Mouse (Mus musculus): ENCODE measurements around the gene Trappc1.
A peak's percentile ranks its signal among the peaks of the same experiment; 100 is the strongest.

Gene Trappc1

DNA sequence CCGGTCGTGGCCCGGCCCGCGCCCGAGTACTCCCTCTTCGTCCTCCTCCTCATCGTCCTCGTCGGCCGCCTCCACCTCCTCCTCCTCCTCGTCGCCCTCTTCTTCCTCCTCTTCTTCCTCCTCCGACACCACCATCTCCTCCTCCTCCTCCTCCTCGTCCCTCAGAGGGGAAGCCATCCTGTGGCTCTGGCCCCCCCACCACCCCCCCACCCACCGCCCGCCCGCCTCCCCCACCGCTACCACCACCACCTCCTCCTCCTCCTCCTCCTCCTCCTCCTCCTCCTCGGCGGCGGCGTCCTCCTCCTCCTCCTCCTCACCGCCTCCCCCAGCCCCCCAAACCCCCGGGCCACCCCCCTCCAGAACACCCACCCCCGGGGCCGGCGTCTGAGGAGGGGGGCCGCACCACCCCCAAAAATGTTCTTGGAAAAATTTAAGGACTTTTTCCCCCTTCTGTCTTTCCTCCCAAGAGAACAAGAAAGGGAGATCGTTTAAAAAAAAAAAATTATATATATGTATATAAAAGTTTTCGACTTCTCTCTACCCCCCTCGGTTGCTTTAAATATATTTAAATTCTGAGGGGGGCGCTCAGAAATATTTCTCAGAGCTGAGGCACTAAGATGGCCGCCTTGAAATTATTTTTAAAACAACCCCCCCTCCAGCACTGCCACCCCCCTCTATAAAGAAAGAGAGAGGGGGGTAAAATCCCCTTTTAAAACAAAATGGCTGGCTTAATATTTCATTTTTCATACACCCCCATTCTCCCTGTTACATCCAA lies 45.6 kb downstream of the Trappc1 start, which contains the start of gene Chd3:
TSS of gene Chd3 (minus strand) at position 192 of the 775 bp plus-strand sequence.
- DNase-seq (ENCODE audit: low spot score in 2 of 2): no peak

- no peak for DNase-seq (ENCODE audit: low spot score in 2 of 2)
Observed at GRCm38 (mm10) chr11:69369990-69370816, 46.4 kb downstream of the Trappc1 start.

DNA sequence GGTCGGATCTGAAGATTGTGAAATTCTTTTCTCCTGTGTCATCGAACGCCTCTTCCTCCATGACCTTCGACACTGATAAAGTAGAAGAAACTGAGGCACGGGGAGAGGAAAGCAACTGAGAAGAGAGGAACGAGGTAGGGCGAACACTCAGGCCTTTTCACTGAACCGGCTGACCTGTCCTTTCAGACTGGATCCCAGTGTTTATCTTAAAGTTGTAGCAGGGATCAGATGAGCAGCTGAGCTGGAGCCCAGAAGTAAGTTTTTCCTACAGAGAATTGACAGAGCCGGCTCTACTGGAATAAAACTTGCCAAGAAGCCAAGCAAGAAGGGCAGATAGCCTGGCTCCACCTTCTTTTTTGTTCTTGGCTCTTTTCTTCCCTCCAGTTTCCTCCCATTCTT lies 47.0 kb downstream of the Trappc1 start:
- no peak for DNase-seq (ENCODE audit: low spot score in 2 of 2)

DNA sequence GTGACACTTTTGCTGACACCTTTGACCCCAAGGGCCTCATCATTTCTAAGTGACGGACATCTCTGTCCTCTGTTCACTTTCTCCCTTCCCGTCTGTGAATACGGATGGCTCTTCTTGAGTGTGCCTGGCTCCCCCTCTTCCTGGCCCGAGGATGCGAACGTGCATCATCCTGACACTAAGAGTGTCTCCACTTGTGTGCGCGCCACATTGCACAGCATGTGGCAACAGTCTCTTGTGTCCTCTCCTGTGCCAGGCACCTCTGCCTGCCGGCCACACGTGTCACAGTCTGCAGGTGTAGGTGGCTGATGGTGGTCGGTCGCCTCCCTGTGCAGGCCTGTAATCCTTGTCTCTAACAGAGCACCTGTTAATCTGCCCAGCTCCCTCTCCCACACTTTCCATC lies 47.8 kb downstream of the Trappc1 start:
- no peak for DNase-seq (ENCODE audit: low spot score in 2 of 2)

- DNase-seq (ENCODE audit: low spot score in 2 of 2): peak; percentile 35 to 46
Observed at GRCm38 (mm10) chr11:69372056-69372779, 48.4 kb downstream of the Trappc1 start.

GRCm38 (mm10) chr11:69372780-69373170 lies 49.0 kb downstream of the Trappc1 start:
- DNase-seq (ENCODE audit: low spot score in 2 of 2): no peak

GRCm38 (mm10) chr11:69373223-69373965 lies 49.6 kb downstream of the Trappc1 start:
- DNase-seq (ENCODE audit: low spot score in 2 of 2): no peak
